Mouse (Mus musculus) ES-E14 (cell line): ENCODE measurements around the gene Fam155a.

Experiments used
- CHD2 ChIP-seq: IDR thresholded peaks from 2 replicates; pipeline ENCODE4 v1.6.1; 2014; ENCODE audit warnings: mild to moderate bottlenecking, low read depth, low read length, inconsistent platforms
- ZC3H11A ChIP-seq: IDR thresholded peaks from 2 replicates; pipeline ENCODE4 v1.6.1; 2012; ENCODE audit warnings: low read depth, mild to moderate bottlenecking, inconsistent platforms, low read length, borderline replicate concordance

- TF ChIP-seq ZC3H11A (no peak), CHD2 (no peak)
These were observed 612.3 kb downstream of the Fam155a start for GRCm38 (mm10) chr8:9158652-9159051.
